In genomic region chr1:175174918-175175675, GRCm38 (mm10) we compare ENCODE assay signal across 18 mouse cellular contexts.
DNase-seq lines count a peak whose midpoint lies in the region; ATAC-seq and TF ChIP-seq lines count a peak whose summit lies in the region.
"Had no signal": no experiment of that assay in that cellular context is flagged by ENCODE, and none has a peak within 500 bp of the region (broad histone marks: within the 10 kb centered on the region; RNA-seq: fewer than 3 reads in every experiment).

No protein-coding gene starts in this region.

- H3K27me3 ChIP-seq in cerebellum, adult 2 months (ENCODE audit: control insufficient read depth, insufficient read depth, low read length) = no peaks in the 10 kb centered on the region
- H3K27me3 ChIP-seq in forebrain, embryonic 15.5 days = no peaks in the 10 kb centered on the region
- H3K27me3 ChIP-seq in forebrain, embryonic 14.5 days (replicated peaks; ENCODE audit: control insufficient read depth, insufficient read depth, low read length) = no peaks in the 10 kb centered on the region
- H3K27me3 ChIP-seq: heart, embryonic 13.5 days; hindbrain, embryonic 15.5 days; kidney, embryonic 15.5 days had no signal

- H3K27ac ChIP-seq in cerebellum, adult 2 months (ENCODE audit: insufficient read depth, low read length) = no peak overlapping the region
- no peak overlapping the region for H3K27ac ChIP-seq in forebrain, embryonic 15.5 days (replicated peaks)
- no peak overlapping the region for H3K27ac ChIP-seq in forebrain, embryonic 14.5 days (ENCODE audit: low read depth, low read length)
- H3K27ac ChIP-seq in layer of hippocampus, adult 2 months = peak overlapping the region; percentile 48
- H3K27ac ChIP-seq: embryonic facial prominence, embryonic 10.5 days; heart, embryonic 13.5 days; hindbrain, embryonic 15.5 days; kidney, embryonic 15.5 days had no signal

- no peak for TF ChIP-seq CTCF in cerebellum, adult 2 months (IDR thresholded peaks at IDR 0.05; ENCODE audit: borderline replicate concordance, insufficient read depth, low read depth, low read length)
- TF ChIP-seq CTCF in layer of hippocampus, adult 2 months (conservative IDR thresholded peaks at IDR 0.05) = no peak

- peaks cover 8% of the 10 kb centered on the region for H3K4me1 ChIP-seq in cerebellum, adult 2 months (ENCODE audit: control insufficient read depth, insufficient read depth, low read length)
- no peaks in the 10 kb centered on the region for H3K4me1 ChIP-seq in forebrain, embryonic 15.5 days
- H3K4me1 ChIP-seq in forebrain, embryonic 14.5 days (ENCODE audit: control insufficient read depth, insufficient read depth, low read length) = no peaks in the 10 kb centered on the region
- H3K4me1 ChIP-seq: embryonic facial prominence, embryonic 10.5 days; heart, embryonic 13.5 days; hindbrain, embryonic 15.5 days; kidney, embryonic 15.5 days had no signal

- no peaks in the 10 kb centered on the region for H3K9me3 ChIP-seq in forebrain, embryonic 15.5 days
- H3K9me3 ChIP-seq in forebrain, embryonic 14.5 days (replicated peaks; ENCODE audit: control insufficient read depth, low read length) = no peaks in the 10 kb centered on the region
- H3K9me3 ChIP-seq: embryonic facial prominence, embryonic 10.5 days; heart, embryonic 13.5 days; hindbrain, embryonic 15.5 days; kidney, embryonic 15.5 days had no signal

- H3K4me3 ChIP-seq in cerebellum, adult 2 months (replicated peaks; ENCODE audit: insufficient read depth, low read depth, low read length) = no peak overlapping the region
- H3K4me3 ChIP-seq in forebrain, embryonic 15.5 days = no peak overlapping the region
- no peak overlapping the region for H3K4me3 ChIP-seq in forebrain, embryonic 14.5 days (ENCODE audit: low read depth, low read length)
- H3K4me3 ChIP-seq in layer of hippocampus, adult 2 months = no peak overlapping the region
- H3K4me3 ChIP-seq: embryonic facial prominence, embryonic 10.5 days; heart, embryonic 13.5 days; hindbrain, embryonic 15.5 days; kidney, embryonic 15.5 days had no signal

- H3K4me2 ChIP-seq in forebrain, embryonic 15.5 days (replicated peaks) = no peak overlapping the region
- H3K4me2 ChIP-seq in forebrain, embryonic 14.5 days (ENCODE audit: low read length) = no peak overlapping the region
- H3K4me2 ChIP-seq: heart, embryonic 13.5 days; hindbrain, embryonic 15.5 days; kidney, embryonic 15.5 days had no signal

- DNase-seq in cerebellum, adult 2 months = peak; percentile 37 to 59
- no peak for DNase-seq in cerebellum, postnatal 14 days
- no peak for DNase-seq in forebrain, embryonic 14.5 days (ENCODE audit: low spot score)
- no peak for DNase-seq in layer of hippocampus, adult 2 months (ENCODE audit: low spot score in 2 of 2)
- no peak for DNase-seq in layer of hippocampus, postnatal 14 days (ENCODE audit: low spot score in 2 of 2)
- peak; percentile 28 to 43 for DNase-seq in cerebellum, postnatal 25 days
- DNase-seq: adrenal gland, adult 2 months; adrenal gland, postnatal 25 days; gastrocnemius, postnatal 36 days; heart, adult 11 months; heart, postnatal 36 days; kidney, adult 2 months had no signal

- no peaks in the 10 kb centered on the region for H3K36me3 ChIP-seq in forebrain, embryonic 15.5 days
- H3K36me3 ChIP-seq in forebrain, embryonic 14.5 days (ENCODE audit: control insufficient read depth, insufficient read depth, low read length) = no peaks in the 10 kb centered on the region
- H3K36me3 ChIP-seq: embryonic facial prominence, embryonic 10.5 days; heart, embryonic 13.5 days; hindbrain, embryonic 15.5 days; kidney, embryonic 15.5 days had no signal

- ATAC-seq in forebrain, embryonic 15.5 days (replicated peaks) = peak; percentile 80
- ATAC-seq in forebrain, embryonic 14.5 days = no peak
- ATAC-seq: intestine, embryonic 16.5 days had no signal

- WGBS in cerebellum, adult 2 months = 43% methylated on average over 5 of the region's 5 CpGs
- WGBS in forebrain, embryonic 15.5 days = 73% methylated on average over 5 of the region's 5 CpGs
- WGBS in forebrain, embryonic 14.5 days = 74% methylated on average over 5 of the region's 5 CpGs

- no peak for TF ChIP-seq POLR2A in cerebellum, adult 2 months (IDR thresholded peaks at IDR 0.05; ENCODE audit: borderline replicate concordance, insufficient read depth, low read length)

- no peak overlapping the region for H3K9ac ChIP-seq in forebrain, embryonic 15.5 days (replicated peaks)
- no peak overlapping the region for H3K9ac ChIP-seq in forebrain, embryonic 14.5 days (ENCODE audit: low read length)
- H3K9ac ChIP-seq: heart, embryonic 13.5 days; hindbrain, embryonic 15.5 days; kidney, embryonic 15.5 days had no signal

Comparison
In these comparisons a context has a peak if more than half of its experiments do, and no peak if none do; other contexts are left out.
1. DNase-seq: peak in cerebellum, adult 2 months (2 of 2) and cerebellum, postnatal 25 days (2 of 2); none in cerebellum, postnatal 14 days (0 of 2), forebrain, embryonic 14.5 days (single experiment), layer of hippocampus, adult 2 months (0 of 2) and layer of hippocampus, postnatal 14 days (0 of 2).